Mouse (Mus musculus): ENCODE data around the gene Rasl11b.

DNA sequence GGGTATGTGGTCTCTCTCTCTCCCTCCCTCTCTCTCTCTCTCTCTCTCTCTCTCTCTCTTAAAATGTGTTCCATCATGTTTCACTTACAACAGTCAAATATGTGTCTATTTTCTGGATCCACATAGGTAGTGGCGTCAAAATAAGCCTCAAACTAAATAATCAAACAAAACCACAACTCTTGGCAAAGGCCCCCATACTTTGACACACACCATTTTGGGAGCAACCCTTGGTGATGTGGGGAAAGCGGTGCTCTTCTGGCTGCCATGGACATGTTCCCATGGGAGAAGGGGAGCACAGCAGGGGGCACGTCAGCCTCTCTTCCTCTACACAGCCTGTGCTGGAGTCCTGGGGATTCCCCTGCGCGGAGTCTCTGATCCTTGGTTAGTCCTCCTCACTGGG lies 4.2 kb upstream of the Rasl11b start:
- TF ChIP-seq POLR2A (IDR thresholded peaks at IDR 0.05; ENCODE audit: insufficient read depth, low read depth, low read length), result no peak
- TF ChIP-seq CTCF (IDR thresholded peaks at IDR 0.05), result no peak
- TF ChIP-seq EP300 (IDR thresholded peaks at IDR 0.05; ENCODE audit: insufficient read depth, low read depth, low read length), result no peak
